Mouse (Mus musculus) CH12F3 (cell line): Measurements from ENCODE around the gene Mrnip.

Experiments used
- in situ Hi-C: fragments of 300-500 bp; cut with MboI; formaldehyde crosslinking; loops from 2 replicates; pipeline ENCODE4 v1.14.3; 2020; ENCODE audit warnings: low sequenced_read_pairs

Gene Mrnip

DNA sequence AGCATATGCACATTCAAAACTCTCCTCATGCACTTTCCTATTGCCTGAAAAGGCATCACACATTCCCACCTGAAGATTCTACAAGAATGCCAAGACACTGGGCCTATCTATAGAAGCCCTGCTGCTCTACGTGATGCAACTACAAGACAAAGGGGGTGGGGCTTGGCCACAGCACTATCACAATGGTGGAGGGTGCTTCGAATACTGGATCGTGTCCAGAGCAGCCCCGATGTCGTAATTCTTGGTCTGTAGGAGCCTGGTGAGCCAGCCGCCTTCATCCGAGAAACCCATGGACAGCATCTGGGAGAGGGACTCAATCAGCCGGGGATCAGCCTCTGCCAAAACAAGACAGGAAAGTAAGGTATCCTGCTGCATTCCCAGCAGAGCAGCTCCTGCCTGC lies 26.4 kb downstream of the Mrnip start:
- in situ Hi-C loops: no loop called here

DNA sequence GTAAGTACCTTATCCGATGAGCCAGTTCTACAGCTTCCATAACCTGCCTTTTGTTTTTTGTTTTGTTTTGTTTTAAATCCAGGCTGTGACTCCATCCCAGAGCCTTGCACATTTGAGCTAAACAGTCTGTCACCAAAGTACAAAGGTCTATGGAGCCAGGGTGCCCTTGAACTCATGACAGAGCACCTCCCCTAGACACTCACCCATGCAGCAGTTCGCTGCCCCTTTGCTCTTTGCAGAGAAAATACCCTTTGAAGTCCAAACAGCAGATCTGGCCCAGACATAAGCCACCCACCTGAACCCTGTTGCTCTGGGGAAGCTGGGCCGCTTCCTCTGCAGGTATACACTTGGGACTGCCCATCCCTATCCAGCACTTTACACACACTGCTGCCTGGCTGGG lies 27.3 kb downstream of the Mrnip start:
- in situ Hi-C loops: no loop called here

DNA sequence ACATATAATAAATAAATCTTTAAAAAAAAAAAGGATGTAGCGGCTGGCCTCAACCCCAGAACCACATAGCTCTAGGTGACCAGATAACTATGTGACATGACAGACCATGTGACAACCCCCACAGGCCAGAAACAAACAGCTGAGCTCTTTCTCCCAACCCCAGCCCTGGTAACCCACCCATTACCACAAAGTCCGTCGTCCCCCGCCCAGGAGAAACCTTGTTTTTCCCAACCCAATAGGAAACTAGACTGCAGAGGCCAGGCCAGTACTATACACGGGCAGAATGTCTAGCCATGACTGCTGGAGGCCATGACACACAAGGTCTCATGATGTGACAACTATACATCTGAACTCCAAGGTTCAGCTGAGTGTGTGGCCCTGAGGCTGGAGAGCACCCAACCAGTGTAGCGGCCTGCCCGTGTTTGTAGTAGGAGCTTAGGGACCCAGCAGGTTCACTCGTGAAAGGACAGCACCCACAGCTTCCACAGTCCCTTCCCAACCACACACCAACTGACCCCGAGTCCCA lies 29.1 kb downstream of the Mrnip start:
- in situ Hi-C loops: no loop called here

DNA sequence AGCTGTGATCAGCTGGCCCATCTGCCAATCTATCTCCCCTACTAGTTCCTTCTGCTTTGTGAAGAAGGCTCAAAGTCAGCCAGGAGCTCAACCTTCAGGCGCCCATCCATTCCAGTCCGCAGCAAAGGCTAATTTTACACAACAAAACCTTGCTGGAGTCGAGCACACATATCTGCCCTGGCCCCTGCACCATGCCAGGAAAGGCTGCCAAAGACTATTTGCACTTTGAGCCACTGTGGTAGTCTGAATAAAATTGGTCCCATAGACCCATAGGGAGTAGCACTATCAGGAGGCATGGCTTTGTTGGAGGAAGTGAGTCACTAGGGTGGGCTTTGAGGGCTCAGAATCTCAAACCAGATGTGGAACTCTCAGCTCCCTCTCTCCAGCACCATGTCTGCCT lies 31.2 kb downstream of the Mrnip start:
- in situ Hi-C loops: no loop called here

DNA sequence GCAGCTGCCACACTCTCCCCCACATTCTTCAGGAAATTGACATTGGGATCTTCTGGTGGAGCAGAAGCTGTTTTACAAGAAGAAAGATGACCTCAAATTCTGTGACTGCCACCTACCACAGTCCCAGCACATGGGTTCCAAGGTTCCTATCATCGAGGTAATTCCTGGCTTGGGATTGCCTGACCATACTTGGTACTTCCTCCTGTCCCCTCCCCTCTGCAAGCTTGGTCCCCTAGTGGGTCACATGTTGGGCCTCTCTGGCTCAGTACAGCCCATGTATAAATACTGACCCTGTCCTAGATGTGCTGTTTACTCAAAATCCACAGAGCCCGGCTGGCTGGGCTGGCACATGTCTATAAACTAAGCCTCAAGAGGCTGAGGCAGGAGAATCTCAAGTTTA lies 31.8 kb downstream of the Mrnip start:
- in situ Hi-C loops: no loop called here

DNA sequence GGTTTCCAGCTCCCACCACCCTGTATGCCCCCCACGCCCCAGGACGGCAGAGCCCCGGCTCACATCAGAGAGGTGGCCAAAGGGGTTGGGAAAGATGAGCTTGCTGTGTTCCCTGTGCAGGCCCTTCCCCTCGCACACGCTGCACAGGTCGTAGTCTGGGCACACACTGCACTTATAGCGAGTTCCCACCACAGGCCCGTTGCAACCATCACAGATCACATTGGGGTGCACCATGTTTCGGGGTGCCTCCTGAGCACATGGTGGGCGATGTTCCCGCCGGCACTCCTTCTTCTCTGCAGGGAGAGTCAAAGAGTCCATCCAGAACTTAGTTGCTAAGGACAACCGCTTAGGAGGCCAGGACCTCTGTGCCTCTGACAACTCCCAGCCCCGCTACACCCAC lies 33.1 kb downstream of the Mrnip start:
- in situ Hi-C loops: no loop called here

DNA sequence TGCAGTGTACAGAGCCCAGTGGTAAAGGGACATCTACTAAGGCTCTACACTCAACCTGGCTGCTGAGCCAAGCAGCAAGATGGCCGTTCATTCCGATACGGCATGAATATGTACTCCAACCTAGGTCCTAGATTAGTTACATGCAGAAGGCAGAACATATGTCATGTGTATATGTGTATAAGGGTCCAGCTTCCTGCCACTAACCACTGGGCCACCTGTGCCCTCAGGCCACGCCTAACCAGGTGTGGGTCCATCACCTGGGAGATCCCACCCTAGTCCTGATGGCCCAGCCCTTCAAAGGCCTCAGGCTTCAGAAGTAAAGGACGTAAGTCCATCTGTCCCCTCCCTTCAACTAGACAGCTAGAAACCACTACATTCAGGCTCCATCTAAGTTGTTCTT lies 33.8 kb downstream of the Mrnip start:
- in situ Hi-C loops: no loop called here

DNA sequence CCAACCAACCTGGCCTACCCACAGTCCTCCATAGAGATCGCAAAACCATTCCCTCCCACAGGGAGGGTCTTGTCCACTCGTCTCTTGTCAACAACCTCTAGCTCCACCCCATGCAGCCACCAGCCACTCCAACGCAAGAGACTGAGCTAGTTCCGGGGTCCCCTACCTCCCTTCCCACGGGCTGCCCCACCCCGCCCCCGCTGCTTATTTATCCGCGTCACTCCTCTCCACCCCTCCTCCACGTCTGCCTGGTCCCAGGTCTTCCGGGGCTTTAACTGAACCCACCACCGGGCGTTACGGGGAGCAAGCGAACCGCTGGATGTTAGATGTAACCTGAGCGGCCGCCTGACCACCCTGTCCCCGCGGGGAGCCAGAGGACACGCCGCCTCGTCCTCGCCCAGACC lies 35.9 kb downstream of the Mrnip start:
- in situ Hi-C loops: no loop called here

DNA sequence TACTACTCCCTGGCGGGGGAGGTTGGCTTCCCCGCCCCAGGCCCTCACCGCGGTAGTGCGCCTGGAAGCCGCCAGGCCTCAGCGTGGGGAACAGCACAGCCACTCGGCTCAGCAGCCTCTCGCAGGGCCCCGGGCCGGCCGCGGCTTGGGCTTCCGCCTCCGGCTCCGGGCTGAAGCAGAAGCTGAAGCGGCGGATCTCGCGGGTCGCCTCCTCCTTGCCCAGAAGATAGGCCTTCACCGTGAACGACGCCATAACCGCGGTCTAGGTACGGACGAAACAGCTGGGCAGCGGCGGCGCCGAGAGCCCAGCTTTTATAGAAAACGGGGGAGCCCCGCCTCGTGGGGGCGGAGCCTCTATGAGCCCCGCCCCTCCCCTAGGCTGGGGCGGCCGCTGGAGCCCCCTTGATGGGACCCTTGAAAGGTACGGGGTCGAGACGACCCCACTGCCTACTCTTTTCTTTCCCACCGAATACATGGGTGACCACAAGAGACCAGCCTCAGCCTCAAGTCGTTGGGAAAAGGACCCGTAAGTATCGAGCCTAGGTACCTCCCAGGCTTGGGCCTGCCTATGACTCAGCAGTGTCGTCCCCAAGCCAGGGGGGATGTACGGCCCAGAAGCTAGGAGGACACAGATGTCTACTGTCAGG lies 36.4 kb downstream of the Mrnip start, which contains the start of the genes Sqstm1 and Mgat4b:
TSS of gene Sqstm1 (minus strand) at position 323 of the 647 bp plus-strand sequence.
TSS of gene Mgat4b (plus strand) at position 386 of the 647 bp plus-strand sequence.
- in situ Hi-C loops: no loop called here

DNA sequence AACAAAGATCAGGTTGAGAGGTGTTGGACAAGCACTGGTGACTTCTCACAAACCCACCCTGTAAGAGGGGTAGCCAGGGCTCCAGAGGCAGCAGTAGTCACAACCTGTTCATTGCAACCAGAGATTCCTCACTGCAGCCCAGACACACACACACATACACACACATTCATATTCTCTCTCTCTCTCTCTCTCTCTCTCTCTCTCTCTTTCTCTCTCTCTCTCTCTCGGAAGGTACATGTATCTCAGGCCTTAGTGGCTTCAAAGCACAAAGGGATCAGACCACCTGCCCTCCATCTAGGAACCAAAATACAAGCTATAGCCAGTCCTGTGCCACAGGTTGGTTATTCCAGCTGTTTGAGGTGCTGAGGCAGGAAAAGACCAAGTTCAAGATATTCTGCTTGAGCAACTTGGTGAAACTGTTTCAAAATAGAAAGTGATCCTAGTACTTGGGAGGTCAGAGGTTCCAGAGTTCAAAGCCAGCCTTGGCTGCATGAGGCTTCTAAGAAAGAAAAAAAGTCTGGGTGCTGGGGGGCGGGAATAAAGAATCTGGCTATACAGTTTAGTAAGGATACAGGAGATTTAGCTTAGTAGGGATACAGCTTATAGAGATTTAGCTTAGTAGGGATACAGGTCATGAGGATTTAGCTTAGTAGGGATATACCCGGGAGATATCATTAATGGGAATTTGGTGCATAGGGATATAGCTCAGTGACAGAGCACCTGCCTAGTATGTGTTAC lies 37.2 kb downstream of the Mrnip start:
- in situ Hi-C loops: no loop called here

DNA sequence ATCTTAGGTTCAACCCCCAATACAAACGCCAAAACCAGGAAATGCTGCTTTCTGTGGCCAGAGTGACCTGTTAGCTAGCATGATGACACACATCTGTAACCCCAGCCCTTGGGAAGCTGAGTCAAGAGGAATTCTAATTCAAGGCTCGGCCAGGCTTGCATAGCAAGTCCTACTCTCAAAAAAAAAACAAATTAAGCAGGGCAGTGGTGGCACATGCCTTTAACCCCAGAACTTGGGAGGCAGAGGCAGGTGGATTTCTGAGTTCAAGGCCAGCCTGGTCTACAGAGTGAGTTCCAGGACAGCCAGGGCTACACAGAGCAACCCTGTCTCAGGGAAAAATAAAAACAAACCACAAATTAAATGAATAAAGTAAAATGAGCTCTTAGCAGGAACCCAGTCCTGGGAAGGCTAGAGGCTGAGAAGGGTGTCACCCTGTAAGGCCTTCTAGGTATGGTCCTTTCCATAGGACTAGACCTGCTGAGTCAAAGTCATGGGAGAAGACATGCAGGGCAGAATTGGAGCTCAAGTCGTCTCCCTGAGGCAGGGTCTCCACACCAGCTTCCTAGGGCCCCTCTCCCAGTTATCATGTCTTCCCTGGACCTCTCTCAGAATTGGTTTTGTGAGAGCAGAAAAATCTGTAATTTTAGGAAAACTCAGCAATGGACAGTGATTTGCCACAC lies 38.0 kb downstream of the Mrnip start:
- in situ Hi-C loops: no loop called here

DNA sequence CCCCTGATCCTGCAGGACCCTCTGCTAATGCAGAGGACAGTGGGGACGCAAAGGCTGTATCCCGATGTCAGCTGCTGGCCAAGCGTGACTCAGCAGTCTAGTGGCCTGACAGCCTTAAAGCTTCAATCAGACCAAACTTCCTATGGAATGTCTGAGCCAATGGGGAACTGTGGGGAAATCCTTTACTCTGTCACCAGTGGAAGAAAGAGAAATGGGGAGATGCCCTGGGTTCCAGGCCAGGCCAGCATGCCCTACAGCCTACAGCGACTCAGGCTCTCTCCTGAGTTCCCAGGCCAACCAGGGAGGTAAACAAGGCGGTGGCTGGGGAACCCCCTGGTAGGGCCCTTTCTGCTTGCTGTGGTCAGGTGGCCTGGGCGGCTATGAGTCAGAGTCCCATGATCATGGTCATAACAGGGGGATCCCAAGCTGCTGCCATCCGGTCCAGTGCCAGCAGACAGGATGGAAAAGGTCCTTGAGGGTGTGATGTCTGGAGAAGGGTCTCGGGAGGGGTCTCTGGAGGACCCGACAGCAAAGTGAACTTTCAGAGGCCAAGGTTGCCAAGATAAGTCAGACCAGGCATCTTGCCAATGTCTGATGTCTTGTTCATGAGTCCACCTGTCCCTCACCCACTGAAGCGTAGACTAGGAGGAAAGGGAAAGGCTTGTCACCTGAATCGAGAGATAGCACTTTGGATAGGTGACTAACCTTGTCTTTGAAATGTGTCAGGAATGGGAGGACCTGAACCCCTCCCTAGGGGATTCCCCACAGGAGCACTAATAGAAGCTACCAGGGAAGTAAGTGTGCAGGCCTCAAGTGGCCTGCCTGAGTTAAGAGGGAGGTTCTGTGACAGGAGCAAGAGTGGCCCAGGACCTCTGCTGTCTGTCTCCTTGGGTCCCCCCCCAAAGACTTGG lies 38.9 kb downstream of the Mrnip start:
- in situ Hi-C loops: no loop called here

DNA sequence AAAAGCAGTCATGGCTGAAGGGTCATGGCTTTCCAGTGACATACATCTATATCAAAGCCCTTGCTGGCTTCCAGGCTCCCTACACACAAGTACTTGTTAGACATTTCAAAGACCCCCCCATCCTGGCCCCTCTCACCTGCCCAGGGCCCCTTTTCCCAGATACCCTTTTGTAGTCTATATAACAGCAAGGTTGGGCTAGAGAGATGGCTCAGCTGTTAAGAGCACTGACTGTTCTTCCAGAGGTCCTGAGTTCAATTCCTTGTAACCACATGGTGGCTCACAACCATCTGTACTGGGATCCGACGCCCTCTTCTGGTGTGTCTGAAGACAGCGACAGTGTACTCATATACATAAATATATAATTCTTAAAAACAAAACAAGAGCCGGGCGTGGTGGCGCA lies 40.4 kb downstream of the Mrnip start:
- in situ Hi-C loops: no loop called here

DNA sequence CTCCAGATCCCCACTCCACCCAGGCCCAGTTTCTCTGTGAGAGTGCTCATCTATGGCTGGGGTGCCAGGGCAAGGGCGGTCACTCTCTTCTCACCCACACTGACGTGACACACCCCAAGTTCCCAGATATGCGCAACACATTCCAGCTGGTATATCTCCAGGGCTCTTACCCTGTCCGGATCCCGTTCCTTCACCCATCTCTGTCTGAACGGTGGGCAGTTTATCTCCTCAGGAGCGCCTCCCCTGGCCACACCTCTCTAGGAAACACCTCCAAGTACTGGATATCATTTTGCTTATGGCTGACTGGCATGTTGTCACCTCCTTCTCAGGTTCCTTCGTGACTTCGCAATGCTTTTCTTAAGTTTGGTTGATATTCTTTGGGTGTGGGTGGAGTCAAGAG lies 41.4 kb downstream of the Mrnip start:
- in situ Hi-C loops: no loop called here

DNA sequence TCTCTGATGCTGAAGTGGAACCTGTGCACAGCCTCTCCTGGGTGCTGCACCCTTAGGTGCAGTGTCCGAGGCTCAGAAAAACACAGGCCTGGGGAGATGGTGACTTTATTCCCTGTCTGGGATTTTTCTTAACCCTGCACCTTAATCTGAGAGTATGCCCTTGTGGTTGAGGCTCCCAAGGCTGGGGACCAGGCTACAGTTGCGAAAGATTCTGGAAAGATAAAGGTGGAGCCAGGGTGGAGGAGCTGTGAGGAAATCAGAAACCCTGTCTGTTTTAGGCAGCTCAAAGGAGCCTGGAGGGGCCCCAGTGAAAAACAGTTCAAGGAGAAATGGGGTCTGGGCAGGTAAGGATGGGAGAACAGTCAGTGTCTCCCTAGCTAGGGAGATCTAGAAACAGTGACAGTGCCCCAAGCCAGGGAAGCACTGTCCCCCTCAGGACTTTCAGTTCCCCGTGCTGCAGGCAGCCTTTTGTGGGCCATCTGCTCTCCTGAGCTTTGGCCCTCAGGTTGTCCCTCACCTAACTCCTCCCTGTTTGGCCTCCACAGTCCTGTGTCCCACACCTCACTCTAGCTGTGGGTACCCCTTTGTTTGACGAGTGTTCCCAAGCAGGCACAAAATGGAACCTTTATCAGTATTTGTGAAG lies 42.6 kb downstream of the Mrnip start:
- in situ Hi-C loops: no loop called here

DNA sequence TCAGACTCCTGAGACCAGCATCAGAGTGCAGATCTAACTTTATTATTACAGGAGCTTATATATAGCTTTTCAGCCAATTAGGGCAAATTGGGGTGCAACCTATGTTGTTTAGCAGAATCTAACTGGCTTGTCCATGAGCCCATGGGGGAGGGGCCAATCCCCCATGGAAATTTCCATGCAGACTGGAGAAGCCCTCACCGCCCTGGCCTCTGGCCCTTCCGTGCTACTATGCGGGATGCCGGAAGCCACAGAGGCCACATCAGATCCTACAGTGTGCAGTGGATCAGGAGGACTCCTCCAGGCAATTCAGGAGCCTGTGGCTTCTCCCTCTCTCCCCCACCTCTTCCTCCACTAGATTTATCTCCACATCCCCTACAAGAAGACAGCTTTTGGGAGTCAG lies 43.6 kb downstream of the Mrnip start:
- in situ Hi-C loops: no loop called here

DNA sequence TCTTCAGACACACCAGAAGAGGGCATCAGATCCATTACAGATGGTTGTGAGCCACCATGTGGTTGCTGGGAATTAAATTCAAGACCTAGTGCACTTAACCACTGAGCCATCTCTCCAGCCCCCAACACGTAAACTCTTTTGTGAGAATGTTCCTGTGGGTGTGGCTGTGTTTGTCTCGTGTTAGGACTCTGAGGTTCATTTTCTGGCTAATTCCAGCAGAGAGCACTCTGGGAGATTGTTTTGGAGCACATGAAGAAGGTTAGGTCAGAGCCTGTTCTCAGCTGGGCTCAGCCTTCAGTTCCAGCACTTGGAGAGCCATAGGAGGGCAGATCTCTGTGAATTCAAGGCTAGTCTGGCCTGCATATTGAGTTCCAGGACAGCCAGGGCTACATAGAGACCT lies 45.6 kb downstream of the Mrnip start:
- in situ Hi-C loops: no loop called here

DNA sequence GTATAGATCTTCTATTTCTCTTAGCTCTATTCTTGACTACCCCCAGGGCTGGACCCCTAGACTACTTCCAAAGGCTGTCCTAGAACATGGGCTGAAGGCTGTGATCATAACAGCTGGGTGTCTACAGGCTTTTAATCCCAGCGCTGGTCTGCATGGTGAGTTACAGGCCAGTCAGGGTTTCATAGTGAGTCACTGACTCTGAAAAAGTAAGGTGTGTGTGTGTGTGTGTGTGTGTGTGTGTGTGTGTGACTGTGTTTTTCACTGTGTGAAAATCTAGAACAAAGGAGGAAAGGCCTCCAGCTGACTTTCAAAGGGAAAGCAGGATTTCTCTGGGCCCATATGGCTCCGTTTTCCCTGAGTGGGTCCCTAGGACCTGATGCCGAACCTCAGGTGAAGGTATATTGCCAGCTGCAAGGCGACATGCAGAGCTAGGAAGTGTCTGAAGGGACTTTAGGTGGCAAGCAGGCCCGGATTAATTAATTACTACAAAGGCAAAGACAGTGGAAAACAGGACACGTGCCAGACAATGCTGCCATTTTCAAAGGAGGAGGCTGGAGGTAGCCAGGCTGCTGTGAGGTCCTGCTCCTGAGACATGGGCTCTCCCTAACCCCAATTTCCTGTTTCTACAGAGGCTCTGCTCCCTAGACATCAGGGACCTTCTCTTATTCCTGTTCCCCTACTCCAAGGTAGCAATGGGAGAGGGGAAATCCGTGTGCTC lies 48.5 kb downstream of the Mrnip start:
- in situ Hi-C loops: no loop called here

DNA sequence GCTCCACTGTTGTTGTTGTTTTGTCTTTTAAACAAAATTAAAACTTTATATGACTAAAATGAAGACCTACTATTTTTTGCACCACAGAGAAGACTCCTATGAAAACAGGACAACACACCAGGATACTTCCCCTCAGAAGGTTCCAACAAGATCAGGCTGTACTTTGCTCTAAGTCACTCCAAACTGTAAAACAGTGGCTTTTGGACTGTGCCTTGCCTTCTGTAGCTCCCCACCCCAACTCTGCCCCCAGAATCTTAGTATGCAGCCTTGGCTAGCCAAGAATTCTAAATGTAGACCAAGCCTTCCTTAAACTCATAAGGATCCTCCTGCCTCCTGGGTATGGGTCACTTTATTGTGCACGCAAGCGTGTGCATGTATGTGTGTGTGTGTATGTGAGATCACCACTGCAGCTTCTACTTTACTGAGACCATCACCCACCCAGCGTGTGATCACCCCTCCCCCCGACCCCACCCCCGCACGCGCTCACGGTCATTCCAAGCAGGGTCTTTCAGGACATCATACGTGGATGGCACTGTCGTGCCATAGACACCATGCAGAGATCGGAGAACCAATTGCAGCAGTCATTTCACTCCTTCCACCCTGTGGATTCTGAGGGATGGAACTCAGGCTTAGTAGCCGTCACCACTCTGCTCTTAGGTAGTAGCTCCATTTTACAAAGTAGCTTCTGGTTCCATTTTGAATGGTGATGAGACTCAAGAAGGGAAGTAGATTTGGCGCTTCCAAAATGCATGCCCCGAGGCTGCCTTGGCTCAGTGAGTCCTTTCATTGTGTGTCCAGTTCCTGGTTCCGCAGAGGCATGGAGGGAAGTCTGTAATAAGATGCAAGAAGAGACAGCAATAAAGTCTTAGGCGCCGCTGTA lies 49.8 kb downstream of the Mrnip start:
- in situ Hi-C loops: no loop called here
